Mouse (Mus musculus) intestine, embryonic 16.5 days (tissue): ENCODE data around the gene Crocc. TPM values are rescaled to one million over a fixed set of nuclear protein-coding genes. Genes with fewer than 3 reads are reported as not detected.

ENCODE experiments used
- ATAC-seq: fragments of 200-750 bp; cut with Nextera tagmentation; 2 replicates; pipeline ENCODE4 v1.8.0; 2017; ENCODE audit warnings: moderate TSS enrichment, moderate library complexity
- H3K27ac ChIP-seq: fragments of 300-500 bp; sonication (generic); 2 replicates; pipeline ENCODE4 v1.5.1; 2014; ENCODE audit warnings: mild to moderate bottlenecking, low read length
- H3K27me3 ChIP-seq: fragments of 300-500 bp; sonication (generic); replicated peaks from 2 replicates; pipeline ENCODE4 v1.6.1; 2014; ENCODE audit warnings: low read length, control low read depth, mixed read lengths; ENCODE audit not compliant: control insufficient read depth, insufficient read depth
- H3K36me3 ChIP-seq: fragments of 300-500 bp; sonication (generic); 2 replicates; pipeline ENCODE4 v1.6.1; 2014; ENCODE audit warnings: low read length, control low read depth; ENCODE audit not compliant: control insufficient read depth, insufficient read depth
- H3K4me1 ChIP-seq: fragments of 300-500 bp; sonication (generic); 2 replicates; pipeline ENCODE4 v1.6.1; 2014; ENCODE audit warnings: low read length, control low read depth, mixed read lengths; ENCODE audit not compliant: control insufficient read depth, insufficient read depth
- H3K4me2 ChIP-seq: fragments of 300-500 bp; sonication (generic); 2 replicates; pipeline ENCODE4 v1.6.1; 2014; ENCODE audit warnings: low read depth, low read length, control low read depth
- H3K4me3 ChIP-seq: fragments of 300-500 bp; sonication (generic); 2 replicates; pipeline ENCODE4 v1.5.1; 2014; ENCODE audit warnings: mild to moderate bottlenecking, low read length
- H3K9ac ChIP-seq: fragments of 300-500 bp; sonication (generic); 2 replicates; pipeline ENCODE4 v1.6.1; 2014; ENCODE audit warnings: low read depth, low read length
- H3K9me3 ChIP-seq: fragments of 300-500 bp; sonication (generic); 2 replicates; pipeline ENCODE4 v1.6.1; 2016; ENCODE audit warnings: low read length, control low read depth; ENCODE audit not compliant: control insufficient read depth
- WGBS: fragments of 180-500 bp; shearing (Covaris S2); extraction: QIAGEN DNeasy Blood & Tissue Kit; methylation state at CpG from one replicate; pipeline ENCODE4 v1.1.7; 2014; 5-methylcytosine and 5-hydroxymethylcytosine counted together
- polyA plus RNA-seq: library from polyadenylated mRNA; unstranded; fragments of >200 nt; fragmentation: Nextera tagmentation; extraction: Ambion mirVana; gene quantifications from 2 replicates; pipeline ENCODE4 v1.2.1, GENCODE M21; 2015

The Crocc gene
- polyA plus RNA-seq, 1 experiment from 2014 or later: 3.5 TPM

DNA sequence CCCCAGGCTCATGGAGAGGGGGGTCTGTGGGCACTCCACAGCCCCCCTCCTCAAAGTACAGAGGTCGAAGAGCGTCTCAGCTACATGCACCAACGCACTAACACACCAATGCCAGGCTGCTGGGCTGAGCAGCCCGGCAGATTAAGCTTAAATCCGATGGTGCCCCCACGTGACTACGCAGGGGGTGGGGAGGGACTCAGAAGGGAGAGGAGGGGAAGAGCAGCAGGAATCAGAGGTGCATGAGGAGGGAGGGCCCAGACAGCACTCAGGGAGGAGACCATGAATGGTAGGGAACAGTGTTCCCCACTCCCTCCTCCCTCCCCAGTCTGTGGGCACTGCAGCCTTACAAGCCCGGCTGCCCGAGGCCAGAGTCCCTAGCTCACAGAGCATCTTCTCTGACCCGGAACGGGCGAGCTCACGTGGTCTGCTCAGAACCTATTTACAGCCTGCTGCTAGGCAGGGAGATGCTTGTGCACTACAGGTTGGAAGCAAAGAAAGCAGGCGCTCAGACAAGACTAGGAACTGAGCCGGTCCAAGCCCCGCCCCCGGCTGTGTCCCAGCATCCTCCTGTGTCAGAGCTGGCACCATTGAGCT, 6.7 kb downstream of the Crocc start:
- ATAC-seq: peak; percentile 26; the same call in 1 of the 2 replicates
- H3K27me3 ChIP-seq: no peaks in the 10 kb centered on the region
- no peaks in the 10 kb centered on the region for H3K36me3 ChIP-seq
- WGBS: 45% methylated on average over 17 of the region's 17 CpGs
- H3K4me3 ChIP-seq: no peak overlapping the region
- 0 out of 2 replicates have a peak overlapping the region, but pooled peaks have one; percentile 16 for H3K4me2 ChIP-seq
- no peaks in the 10 kb centered on the region for H3K9me3 ChIP-seq
- peaks cover 12% of the 10 kb centered on the region; the same call in 1 of the 2 replicates for H3K4me1 ChIP-seq
- peak overlapping the region; percentile 54 for H3K9ac ChIP-seq
- peak overlapping the region; percentile 37; the same call in 1 of the 2 replicates for H3K27ac ChIP-seq

DNA sequence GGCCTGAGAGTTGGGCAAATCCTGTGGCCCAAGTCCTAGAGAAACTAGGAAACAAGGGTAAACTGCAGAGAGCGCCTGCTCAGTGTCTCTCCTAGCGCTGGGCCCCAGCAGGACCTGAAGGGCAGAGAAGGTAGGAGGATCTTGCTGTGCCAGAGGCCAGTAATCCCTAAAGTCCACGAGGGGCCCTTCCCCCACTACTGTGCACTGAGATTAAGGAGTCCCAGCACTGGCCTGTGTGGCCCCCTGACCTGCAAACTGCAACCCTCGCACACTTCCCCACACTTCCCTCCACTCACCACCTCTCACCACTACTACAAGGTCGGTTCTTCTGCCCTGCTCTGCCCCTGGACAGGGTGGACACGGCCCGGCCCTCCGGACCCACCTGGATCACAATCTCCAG, 7.2 kb downstream of the Crocc start:
- ATAC-seq: peak; percentile 45
- WGBS: 51% methylated on average over 8 of the region's 8 CpGs

DNA sequence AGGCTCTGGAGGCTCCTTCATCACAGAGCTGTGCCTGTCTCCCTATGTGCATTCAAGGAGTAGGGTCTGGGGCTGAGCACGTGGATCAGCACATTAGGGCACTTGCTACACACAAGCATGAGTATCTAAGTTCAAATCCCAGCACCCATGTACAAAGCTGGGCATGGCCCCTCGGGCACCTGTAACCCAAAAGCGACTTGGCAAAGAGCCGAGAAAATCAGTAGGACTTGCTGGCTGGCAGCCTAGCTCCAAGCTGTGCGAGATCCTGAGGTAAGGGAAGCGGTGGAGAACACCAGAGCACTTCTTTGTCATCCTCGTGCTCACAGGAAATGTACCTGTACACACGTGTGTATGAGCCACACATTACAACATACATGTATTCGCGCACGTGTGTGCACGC, 7.9 kb downstream of the Crocc start:
- Histone ChIP-seq H3K4me2 (no peak overlapping the region), H3K9me3 (no peaks in the 10 kb centered on the region), H3K4me3 (no peak overlapping the region), H3K27ac (no peak overlapping the region), H3K27me3 (no peaks in the 10 kb centered on the region), H3K4me1 (peaks cover 12% of the 10 kb centered on the region; the same call in 1 of the 2 replicates), H3K36me3 (no peaks in the 10 kb centered on the region), H3K9ac (no peak overlapping the region)
- no peak for ATAC-seq
- WGBS: 88% methylated on average over 12 of the region's 12 CpGs

More for the DNA sequence above, 7.2 kb downstream of the Crocc start:
- no peak overlapping the region for H3K4me3 ChIP-seq
- H3K4me1 ChIP-seq: peaks cover 12% of the 10 kb centered on the region; the same call in 1 of the 2 replicates
- peak overlapping the region; percentile 54 for H3K9ac ChIP-seq
- peak overlapping the region; percentile 37; the same call in 1 of the 2 replicates for H3K27ac ChIP-seq
- H3K27me3 ChIP-seq: no peaks in the 10 kb centered on the region
- H3K9me3 ChIP-seq: no peaks in the 10 kb centered on the region
- no peaks in the 10 kb centered on the region for H3K36me3 ChIP-seq
- no peak overlapping the region for H3K4me2 ChIP-seq

DNA sequence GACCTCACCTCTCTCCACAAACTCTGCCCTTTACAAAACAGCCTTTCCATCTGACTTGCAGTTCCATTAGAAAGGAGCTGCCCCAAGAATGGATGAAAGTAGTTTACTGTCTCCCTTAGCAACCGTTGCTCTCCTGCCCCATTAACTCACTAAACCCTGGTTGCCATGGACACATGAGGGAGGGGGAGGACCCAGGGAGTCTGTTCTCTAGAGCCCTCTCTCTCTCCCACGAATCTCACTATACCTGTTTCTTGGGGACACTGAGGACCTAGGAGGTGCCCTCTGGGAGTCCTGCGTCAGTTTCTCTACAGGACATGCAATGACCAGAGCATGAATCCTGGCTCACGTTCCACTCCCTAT, 10.9 kb downstream of the Crocc start:
- Histone ChIP-seq H3K36me3 (no peaks in the 10 kb centered on the region), H3K4me3 (no peak overlapping the region), H3K9me3 (no peaks in the 10 kb centered on the region), H3K9ac (no peak overlapping the region), H3K27ac (no peak overlapping the region), H3K4me2 (no peak overlapping the region), H3K4me1 (peaks cover 12% of the 10 kb centered on the region; the same call in 1 of the 2 replicates), H3K27me3 (no peaks in the 10 kb centered on the region)
- 43% methylated on average over 4 of the region's 4 CpGs for WGBS
- ATAC-seq: no peak

GRCm38 (mm10) chr4:141048810-141049475, 11.4 kb downstream of the Crocc start:
- no peak overlapping the region for H3K4me2 ChIP-seq

GRCm38 (mm10) chr4:141044816-141045215, 15.5 kb downstream of the Crocc start:
- Histone ChIP-seq H3K9ac (no peak overlapping the region), H3K4me2 (no peak overlapping the region), H3K27ac (peak overlapping the region; percentile 38; the same call in 1 of the 2 replicates), H3K36me3 (no peaks in the 10 kb centered on the region), H3K4me3 (no peak overlapping the region), H3K4me1 (no peaks in the 10 kb centered on the region), H3K9me3 (no peaks in the 10 kb centered on the region), H3K27me3 (no peaks in the 10 kb centered on the region)
- WGBS: 13% methylated on average over 8 of the region's 8 CpGs
- peak; percentile 79 for ATAC-seq

More at GRCm38 (mm10) chr4:141048810-141049475, 11.4 kb downstream of the Crocc start:
- ATAC-seq: no peak
- Histone ChIP-seq H3K27ac (no peak overlapping the region), H3K4me1 (peaks cover 11% of the 10 kb centered on the region; the same call in 1 of the 2 replicates), H3K9ac (no peak overlapping the region), H3K4me3 (no peak overlapping the region), H3K27me3 (no peaks in the 10 kb centered on the region), H3K9me3 (no peaks in the 10 kb centered on the region), H3K36me3 (no peaks in the 10 kb centered on the region)
- WGBS: 82% methylated on average over 17 of the region's 17 CpGs

- Histone ChIP-seq H3K4me1 (no peaks in the 10 kb centered on the region), H3K27ac (no peak overlapping the region), H3K36me3 (no peaks in the 10 kb centered on the region), H3K4me2 (no peak overlapping the region), H3K27me3 (no peaks in the 10 kb centered on the region), H3K4me3 (no peak overlapping the region), H3K9ac (no peak overlapping the region), H3K9me3 (no peaks in the 10 kb centered on the region)
- 40% methylated on average over 12 of the region's 12 CpGs for WGBS
- ATAC-seq: no peak
Measured at GRCm38 (mm10) chr4:141041117-141041516, 19.2 kb downstream of the Crocc start.

GRCm38 (mm10) chr4:141033606-141034549, 26.5 kb downstream of the Crocc start:
- 71% methylated on average over 27 of the region's 27 CpGs for WGBS
- ATAC-seq: peak; percentile 40; the same call in 1 of the 2 replicates
- H3K27me3 ChIP-seq: no peaks in the 10 kb centered on the region
- no peak overlapping the region for H3K4me3 ChIP-seq
- H3K9ac ChIP-seq: no peak overlapping the region
- 0 out of 2 replicates have a peak, but pooled peaks cover 2% of the 10 kb centered on the region for H3K36me3 ChIP-seq
- peaks cover 7% of the 10 kb centered on the region for H3K4me1 ChIP-seq
- H3K27ac ChIP-seq: no peak overlapping the region
- H3K4me2 ChIP-seq: no peak overlapping the region
- H3K9me3 ChIP-seq: no peaks in the 10 kb centered on the region

- Histone ChIP-seq H3K4me3 (no peak overlapping the region), H3K27ac (no peak overlapping the region), H3K27me3 (no peaks in the 10 kb centered on the region), H3K4me1 (peaks cover 7% of the 10 kb centered on the region), H3K36me3 (peaks cover 5% of the 10 kb centered on the region; the same call in 1 of the 2 replicates), H3K4me2 (no peak overlapping the region), H3K9ac (no peak overlapping the region), H3K9me3 (no peaks in the 10 kb centered on the region)
- WGBS: 11% methylated on average over 6 of the region's 6 CpGs
- ATAC-seq: peak; percentile 23; the same call in 1 of the 2 replicates
Measured at GRCm38 (mm10) chr4:141031733-141032132, 28.6 kb downstream of the Crocc start.
